Mouse (Mus musculus) testis, adult 2 months (tissue): ENCODE results near the gene Pam.

Source experiments
- CTCF ChIP-seq: fragments of 200-500 bp; IDR thresholded peaks from 2 replicates; pipeline ENCODE4 v1.5.1; 2012; ENCODE audit warnings: low read depth, mild to moderate bottlenecking, inconsistent platforms, low read length, moderate library complexity; ENCODE audit not compliant: control insufficient read depth, insufficient read depth, insufficient replicate concordance
- POLR2A ChIP-seq: fragments of 200-500 bp; IDR thresholded peaks from 2 replicates; pipeline ENCODE4 v1.6.1; 2012; ENCODE audit warnings: low read depth, mild to moderate bottlenecking, inconsistent platforms, low read length, moderate library complexity; ENCODE audit not compliant: control insufficient read depth

DNA sequence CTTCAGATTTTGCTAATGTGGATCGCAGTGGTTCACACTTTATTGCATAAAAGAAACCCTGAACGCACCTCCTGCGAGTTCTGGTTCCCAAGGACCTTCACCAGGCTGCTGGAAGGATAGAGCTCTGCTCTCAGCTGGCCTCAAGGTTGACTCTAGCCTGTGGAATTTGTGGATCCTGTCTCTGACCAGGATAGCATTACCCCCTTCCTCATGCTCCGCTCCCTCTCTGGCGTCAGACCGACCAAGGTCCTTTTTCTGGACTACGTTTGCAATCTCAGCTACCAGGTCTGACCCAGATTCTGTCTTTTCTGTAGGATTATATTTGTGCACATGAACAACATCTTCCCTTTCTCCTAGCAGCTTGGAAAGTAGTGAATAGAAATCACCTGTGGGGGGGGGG is 231.3 kb downstream of the Pam start:
- TF ChIP-seq POLR2A (no peak), CTCF (no peak)
